Mouse (Mus musculus) natural killer cell, adult 2 months (primary cell): ENCODE measurements around the gene Spcs2.
A peak's percentile ranks its signal among the peaks of the same experiment; 100 is the strongest.
"Not testable (repeated sequence)": the region's sequence is repeated elsewhere in the genome, so short reads cannot be mapped to it uniquely, and the experiment has no call there.

ENCODE experiments used
- DNase-seq, 2 experiments: peaks; one replicate each; pipeline ENCODE4 v3.0.0; 2022; ENCODE audit warnings: low spot score in 2 of 2

The Spcs2 gene

DNA sequence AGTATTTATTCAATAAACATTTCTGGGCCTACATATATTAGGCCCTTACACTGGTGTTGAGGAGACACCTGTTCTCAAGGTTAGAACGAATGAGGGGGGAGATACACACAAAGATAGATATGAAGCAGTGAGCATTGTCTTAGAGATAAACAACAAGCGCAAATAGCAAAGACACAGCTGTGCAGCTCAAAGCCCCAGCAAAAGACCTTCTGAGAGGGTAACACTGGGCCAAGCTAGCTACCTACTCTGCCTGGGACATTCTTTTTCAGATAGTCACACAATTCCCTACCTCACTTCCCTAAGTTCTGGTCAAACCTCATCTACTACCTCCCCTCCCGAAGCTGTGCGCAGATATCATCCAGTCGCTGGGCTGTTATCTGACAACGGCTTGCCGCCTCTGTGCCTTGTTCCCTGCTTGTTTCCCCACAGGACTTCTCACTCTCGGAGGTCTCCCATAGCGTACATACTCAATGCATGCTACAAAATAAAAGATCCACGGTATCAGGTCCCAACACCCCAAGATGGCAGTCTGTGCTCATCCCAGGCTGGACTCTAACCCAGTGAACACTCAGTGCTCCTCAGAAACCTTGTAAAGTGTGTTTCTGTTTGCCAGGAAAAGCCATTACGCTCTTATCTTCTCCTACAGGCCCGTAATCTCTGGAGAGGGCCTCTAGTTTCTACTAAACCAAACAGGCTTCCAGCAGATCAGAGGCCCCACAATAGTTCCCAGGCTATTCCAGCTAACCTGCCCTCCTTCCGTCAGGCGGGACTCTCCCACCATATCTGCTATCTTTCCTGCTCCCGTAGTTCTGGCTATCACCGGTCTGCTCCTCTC is 38.4 kb downstream of the Spcs2 start:
- no peak for DNase-seq

DNA sequence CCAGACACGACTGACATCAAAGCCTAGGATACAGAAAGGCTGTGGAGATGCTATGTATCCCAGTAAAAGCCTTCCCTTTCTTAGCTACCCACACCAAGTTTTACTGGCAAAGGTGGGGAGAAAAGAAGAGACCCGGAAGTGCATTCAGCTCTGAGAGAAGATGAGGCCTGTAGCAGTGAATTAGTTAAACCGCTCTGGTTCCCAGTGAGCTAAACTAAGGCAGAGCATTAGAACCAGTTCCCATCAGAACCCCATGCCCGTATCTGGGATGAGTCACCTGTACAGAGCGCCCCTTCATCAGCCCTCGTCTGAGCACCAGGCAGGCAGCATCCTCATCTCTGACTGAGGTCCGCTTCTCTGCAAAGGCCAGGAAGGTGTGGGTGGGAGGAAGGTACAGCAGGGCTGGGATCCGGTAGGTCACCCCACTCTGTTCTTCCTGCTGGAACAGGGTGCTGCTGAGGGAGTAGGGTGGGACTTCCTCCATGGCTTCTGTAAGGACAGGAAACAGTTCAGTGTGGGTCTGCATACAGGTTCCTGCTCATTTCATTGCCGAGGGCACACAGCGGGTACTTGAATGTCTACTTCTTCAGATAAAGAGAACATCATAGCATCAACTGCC is 40.1 kb downstream of the Spcs2 start:
- no peak for DNase-seq

- DNase-seq: no peak
These were observed 40.8 kb downstream of the Spcs2 start for GRCm38 (mm10) chr7:99822426-99822825.

- no peak for DNase-seq
These were observed 41.3 kb downstream of the Spcs2 start for GRCm38 (mm10) chr7:99821953-99822352.

DNA sequence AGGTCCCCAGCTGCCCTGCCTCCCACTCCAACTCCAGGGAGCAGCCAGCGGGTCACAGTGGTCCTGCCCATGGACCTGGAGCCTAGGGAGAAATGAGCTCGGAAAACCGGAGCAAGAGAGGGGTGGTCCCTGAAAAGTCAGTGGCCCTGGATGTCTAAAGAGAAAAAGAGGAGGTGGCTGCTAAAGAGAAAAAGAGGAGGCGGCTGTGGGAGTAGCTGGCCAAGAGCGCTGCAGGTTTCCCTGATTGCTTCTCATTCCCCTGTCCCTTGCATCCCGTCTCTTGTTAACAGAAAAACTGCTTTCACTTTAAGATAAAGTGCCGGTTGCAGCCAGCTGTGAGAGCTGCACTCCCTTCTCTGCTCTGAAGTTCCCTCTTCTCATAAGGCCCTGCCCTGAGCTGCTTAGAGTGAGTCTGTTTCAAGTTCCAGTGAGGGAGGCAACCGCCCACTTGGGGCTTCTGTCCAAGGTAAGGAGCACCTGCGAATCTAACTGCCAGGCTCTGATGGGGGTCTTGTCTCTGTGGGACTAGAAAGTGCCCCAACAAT is 45.0 kb downstream of the Spcs2 start:
- DNase-seq: not testable (repeated sequence)

- DNase-seq: peak in 1 of 2 experiments; percentile 42
These were observed 49.9 kb downstream of the Spcs2 start for GRCm38 (mm10) chr7:99813394-99813793.

GRCm38 (mm10) chr7:99811661-99812060 is 51.6 kb downstream of the Spcs2 start:
- DNase-seq: no peak

GRCm38 (mm10) chr7:99810814-99811213 is 52.4 kb downstream of the Spcs2 start:
- no peak for DNase-seq

GRCm38 (mm10) chr7:99807043-99807442 is 56.2 kb downstream of the Spcs2 start:
- not testable (repeated sequence) for DNase-seq

DNA sequence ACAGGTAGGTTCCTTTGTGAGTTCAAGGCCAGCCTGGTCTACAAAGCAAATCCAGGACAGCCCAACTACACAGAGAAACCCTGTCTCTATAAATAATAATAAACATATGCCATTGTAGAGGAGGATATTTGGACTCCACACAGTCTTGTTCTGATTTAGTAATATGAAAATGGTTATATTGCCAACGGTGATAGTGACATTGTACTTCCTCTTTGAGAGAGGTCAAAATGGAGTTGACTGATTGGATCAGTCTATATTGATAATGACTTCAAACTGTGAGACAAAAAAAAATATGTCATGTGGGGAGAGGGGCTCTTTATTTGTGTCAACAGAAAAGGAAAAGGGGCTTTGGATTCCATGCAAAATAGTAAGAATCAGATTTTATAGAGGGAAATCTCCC is 57.9 kb downstream of the Spcs2 start:
- no peak for DNase-seq

GRCm38 (mm10) chr7:99804033-99804432 is 59.2 kb downstream of the Spcs2 start:
- not testable (repeated sequence) for DNase-seq

- DNase-seq: no peak
These were observed 59.7 kb downstream of the Spcs2 start for GRCm38 (mm10) chr7:99803535-99803934.

GRCm38 (mm10) chr7:99799118-99799517 is 64.1 kb downstream of the Spcs2 start:
- DNase-seq: no peak

DNA sequence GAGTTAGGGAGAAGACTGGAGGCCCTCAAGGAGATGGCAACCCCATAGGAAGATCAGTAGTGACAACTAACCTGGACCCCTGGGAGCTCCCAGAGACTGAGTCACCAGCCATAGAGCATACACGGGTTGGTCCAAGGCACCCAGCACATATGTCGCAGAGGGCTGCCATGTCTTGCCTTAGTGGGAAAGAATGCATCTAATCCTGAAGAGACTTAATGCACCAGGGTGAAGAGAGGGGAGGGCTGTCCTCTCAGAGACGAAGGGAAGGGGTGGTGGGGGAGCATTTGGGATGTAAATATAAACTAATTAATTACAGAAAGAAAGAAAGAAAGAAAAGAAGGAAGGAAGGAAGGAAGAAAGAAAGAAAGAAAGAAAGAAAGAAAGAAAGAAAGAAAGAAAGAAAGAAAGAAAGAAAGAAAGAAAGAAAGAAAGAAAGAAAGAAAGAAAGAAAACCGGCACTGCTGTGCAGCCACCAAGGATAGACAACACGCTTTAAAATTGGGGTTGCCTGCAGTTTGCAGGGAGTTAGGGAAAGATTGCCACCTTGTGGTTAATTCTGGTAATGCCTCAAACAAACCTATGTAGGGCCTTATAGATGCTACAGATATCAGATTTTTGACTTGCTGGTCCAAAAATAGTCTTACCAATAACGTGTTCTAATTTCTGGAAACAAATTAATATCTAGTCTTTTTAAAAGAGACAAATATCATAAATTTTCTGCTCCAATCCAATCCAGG is 65.2 kb downstream of the Spcs2 start:
- DNase-seq: peak; percentile 44 to 59

- no peak for DNase-seq
These were observed 66.0 kb downstream of the Spcs2 start for GRCm38 (mm10) chr7:99797261-99797660.

- DNase-seq: no peak
These were observed 66.8 kb downstream of the Spcs2 start for GRCm38 (mm10) chr7:99796471-99796870.

DNA sequence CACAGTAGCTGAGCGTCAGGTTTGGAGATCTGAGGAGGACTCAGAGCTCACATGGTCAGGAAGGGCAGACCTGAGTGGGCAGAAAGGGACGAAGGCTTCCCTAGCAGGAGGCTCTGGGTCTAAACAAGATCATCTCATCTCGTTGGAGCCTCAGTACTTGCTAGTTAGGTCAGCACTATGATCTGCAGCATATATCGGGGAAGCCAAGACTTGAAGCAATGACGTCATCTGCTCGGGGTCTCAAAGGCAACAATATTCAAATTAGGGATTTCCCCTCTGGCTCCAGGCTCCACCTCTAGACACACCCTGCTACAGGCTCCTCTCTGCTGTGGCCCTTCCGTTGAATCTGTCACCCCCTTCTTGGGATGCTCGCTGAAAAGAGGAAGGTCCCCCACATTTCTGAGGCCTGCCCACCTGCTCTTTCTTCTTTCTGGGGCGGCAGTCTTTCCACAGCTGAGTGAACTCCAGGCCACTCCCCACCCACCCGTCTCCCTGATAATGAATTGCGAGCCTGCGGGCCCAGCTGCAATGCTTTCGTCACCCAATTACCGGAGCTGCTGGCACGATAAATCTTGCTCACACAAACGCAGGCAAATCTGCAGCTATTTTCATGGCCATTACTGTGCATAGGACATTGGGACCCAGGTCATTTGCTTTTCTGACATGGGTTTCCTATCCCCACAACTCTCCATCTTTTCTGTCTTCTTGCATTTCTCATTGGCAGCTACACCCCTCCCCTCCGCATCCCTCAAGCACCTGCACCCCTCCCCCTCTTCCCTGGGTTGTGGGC is 67.9 kb downstream of the Spcs2 start:
- peak; percentile 33 to 81 for DNase-seq

GRCm38 (mm10) chr7:99794096-99794495 is 69.2 kb downstream of the Spcs2 start:
- DNase-seq: peak in 1 of 2 experiments; percentile 12

DNA sequence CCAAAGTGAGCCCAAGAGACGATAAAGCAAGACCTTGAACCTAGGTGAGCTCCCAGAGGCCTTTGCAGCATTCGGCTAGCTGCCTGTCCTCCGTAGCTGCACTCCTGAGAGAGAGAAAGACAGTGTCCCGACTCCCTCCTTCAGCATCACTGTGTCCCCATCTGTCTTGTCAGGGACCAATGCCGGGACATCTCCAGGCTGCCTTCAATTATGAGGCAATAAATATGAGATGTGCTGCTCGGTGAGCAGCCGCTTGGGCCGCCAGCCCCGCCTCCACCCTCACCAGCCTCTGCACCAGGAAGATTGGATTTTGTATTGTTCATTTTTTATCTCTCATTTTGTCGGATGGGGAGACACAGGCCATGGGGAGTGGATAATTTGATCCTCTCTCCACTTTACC is 72.4 kb downstream of the Spcs2 start:
- DNase-seq: no peak

- DNase-seq: no peak
These were observed 74.7 kb downstream of the Spcs2 start for GRCm38 (mm10) chr7:99788563-99788962.

DNA sequence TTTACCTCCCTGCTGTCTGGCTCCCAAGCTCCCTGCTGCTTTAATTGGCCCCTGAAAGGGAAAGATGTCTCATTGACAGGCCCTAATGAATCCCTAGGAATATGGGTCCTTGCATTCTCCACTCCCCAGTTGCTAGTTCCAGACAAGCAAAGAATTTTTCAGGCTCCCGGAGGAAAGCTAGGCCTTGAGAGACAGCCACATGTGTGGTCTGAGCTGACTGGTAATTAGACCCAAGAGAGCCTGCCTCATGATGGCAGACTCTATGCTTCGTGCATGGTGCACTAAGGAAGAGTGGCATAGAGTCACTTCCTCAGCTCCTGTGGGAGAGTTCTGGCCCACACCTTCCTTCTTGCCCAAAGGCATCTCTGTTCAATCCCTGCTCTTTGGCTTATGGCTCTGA is 75.3 kb downstream of the Spcs2 start:
- DNase-seq: no peak
